Mouse (Mus musculus) cerebellum, adult 11 months (tissue): ENCODE measurements at regions not wholly inside any gene's neighbourhood (a gene's known extent, or its start where the extent isn't known, plus 50 kb on each side); places are given as distances from the start of the nearest gene placed in this dataset.
"Not testable (repeated sequence)": the region's sequence is repeated elsewhere in the genome, so short reads cannot be mapped to it uniquely, and the experiment has no call there.

ENCODE experiments used
- DNase-seq: peaks from one replicate; pipeline ENCODE4 v3.0.0; 2022

DNA sequence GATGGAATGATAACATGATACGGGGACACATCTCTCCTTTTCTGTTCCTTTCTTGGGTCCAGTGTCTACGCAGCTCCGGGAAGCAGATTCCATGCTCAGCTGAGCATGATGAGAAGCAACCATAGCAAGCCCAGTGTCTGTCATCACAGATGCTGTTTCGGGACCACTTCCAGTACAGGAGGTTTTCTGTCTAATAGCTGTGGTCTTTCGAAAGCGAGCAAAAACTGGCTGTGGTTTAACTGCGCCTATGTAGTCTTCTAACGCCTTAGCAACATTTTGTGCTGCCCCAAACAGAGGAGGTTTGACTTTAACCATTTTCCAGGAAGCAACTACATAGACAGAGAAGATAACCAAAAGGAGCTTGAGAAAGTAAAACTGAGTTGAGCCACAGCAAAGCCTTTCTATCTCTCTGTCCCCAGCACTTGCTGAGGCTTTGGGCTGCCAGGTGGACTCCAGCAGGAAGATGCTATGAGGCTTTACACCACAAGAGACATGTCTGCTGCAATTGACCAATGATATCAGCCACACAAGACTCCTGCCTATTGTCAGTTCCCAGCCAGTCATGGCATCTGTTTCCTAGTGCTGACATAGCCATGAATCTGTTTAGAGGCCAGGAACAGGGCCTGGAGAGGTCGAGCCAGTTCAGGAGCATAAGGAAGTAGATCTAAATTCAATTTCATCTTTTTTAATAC is 95.1 kb downstream of the Stard3nl start:
- peak; percentile 8 for DNase-seq

DNA sequence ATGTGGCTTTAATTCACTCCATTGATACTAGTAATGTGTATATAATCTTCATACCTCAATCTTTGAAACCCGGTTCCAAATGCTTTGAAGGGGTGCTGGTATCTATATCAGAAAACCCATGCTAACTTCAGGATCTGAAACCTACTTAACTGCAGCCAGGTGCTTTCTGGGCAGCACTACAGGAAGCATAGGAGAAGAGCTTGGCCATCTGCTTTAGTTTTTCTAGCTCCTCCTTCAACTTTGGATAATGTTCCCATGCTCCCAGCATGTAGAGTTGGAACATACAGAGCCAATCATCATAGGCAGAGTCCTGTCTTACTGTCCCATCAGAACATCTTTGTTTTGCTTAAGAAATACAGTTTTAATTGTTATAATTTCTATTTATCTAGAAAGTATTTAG is 99.3 kb downstream of the Stard3nl start:
- DNase-seq = no peak

DNA sequence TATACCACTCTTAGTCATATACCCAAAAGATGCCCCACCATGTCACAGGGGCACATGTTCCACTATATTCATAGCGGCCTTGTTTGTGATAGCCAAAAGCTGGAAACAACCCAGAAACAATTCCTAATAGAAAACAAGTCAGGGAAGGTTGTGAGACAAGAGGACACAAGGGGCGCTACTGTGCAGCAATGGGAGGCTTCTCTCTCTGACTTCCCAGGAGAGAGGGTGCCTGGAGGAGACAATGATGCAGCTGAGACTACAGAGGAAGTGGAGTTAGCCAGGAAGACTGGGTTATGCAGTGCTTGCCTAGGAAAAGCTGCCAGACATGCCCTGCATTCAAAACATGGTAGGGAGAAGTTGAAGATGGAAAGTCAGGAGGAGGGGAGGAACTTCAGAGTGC is 102.6 kb downstream of the Stard3nl start:
- no peak for DNase-seq

DNA sequence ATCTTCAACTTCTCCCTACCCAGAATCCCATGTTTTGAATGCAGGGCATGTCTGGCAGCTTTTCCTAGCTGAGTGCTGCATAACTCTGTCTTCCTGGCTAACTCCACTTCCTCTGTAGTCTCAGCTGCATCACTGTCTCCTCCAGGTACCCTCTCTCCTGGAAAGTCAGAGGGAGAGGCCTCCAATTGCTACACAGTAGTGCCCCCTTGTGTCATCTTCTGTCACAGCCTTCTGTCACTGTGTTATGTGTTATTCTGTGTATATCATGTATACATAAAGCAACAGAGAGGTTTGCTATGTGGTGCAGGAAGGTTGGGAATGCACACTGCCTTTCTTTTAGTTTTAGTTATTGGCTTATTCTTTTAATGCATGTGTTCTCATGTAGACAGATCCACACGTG is 112.4 kb downstream of the Stard3nl start:
- DNase-seq = no peak

DNA sequence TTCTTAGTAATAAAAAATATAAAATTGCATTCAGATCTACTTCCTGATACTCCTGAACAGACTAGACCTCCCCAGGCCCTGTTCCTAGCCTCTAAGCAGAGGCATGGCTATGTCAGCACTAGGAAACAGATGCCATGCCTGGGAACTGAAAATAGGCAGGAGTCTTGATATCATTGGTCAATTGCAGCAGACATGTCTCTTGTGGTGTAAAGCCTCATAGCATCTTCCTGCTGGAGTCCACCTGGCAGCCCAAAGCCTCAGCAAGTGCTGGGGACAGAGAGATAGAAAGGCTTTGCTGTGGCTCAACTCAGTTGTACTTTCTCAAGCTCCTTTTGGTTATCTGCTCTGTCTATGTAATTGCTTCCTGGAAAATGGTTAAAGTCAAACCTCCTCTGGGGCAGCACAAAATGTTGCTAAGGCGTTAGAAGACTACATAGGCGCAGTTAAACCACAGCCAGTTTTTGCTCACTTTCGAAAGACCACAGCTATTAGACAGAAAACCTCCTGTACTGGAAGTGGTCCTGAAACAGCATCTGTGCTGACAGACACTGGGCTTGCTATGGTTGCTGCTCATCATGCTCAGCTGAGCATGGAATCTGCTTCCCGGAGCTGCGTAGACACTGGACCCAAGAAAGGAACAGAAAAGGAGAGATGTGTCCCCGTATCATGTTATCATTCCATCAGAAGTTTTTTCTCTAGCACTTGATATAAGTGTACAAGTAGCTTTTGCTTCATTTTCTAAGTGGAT is 122.9 kb downstream of the Stard3nl start:
- DNase-seq = not testable (repeated sequence)

DNA sequence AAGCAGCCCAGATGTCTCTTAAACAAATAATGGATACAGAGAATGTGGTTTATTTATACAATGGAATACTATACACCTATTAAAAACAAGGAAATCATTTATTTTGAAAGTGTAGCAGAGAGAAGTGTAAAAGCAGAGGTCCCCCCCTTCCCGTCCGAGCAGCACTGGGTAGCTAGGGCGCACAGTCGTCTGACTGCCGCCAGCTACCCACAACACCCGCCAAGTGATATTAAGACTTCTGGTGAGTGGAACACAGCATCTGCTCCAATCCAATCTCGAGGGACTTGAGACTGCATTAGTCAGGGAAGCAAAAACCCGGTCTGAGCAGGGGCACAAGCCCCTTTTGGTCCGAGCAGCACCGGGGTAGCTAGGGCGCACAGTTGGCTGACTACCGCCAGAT is 130.6 kb downstream of the Stard3nl start:
- DNase-seq = not testable (repeated sequence)

DNA sequence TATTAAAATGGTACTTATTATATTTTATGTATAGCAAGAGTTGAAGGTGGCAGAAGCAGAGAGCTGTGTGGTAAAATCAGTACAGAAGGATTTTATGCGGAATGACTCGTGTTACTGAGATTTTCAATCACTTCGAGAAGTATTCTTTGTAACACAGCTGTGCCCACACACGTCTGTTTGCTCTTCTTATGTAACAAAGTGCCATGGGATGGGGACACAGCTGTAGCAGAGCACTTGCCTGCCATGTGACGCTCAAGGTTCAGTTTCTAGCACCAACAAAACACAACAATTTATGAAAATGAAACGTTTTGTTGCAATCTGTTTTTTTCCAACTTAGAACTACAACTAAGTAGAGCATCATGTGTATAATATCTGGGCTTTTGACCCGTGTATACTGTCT is 149.0 kb downstream of the Stard3nl start:
- DNase-seq = not testable (repeated sequence)

DNA sequence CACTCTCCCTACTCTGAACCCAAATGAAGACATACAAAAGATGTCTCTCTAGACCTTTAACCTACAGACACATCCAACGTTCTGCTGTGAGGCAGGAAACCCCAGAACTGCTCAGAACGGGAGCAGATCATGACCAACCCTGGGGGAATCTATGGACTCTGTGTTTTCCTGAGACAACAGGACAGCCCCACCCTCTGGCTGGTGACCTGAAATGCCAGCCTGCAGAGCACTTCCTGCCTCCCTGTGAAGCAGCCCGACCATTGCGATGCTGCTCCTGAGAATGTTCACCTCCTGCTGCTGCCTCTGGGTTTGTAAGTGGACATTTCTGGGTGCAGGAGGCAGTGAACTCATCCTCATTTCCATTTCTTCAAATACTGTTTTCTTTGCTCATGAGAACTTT is 153.0 kb downstream of the Stard3nl start:
- not testable (repeated sequence) for DNase-seq

DNA sequence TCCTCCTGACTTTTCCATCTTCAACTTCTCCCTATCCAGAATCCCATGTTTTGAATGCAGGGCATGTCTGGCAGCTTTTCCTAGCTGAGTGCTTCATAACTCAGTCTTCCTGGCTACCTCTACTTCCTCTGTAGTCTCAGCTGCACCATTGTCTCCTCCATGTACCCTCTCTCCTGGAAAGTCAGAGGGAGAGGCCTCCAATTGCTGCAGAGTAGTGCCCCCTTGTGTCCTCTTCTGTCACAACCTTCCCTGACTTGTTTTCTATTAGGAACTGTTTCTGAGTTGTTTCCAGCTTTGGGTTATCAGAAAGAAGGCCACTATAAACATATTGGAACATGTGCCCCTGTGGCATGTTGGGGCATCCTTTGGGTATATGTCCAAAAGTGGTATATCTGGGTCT is 159.3 kb downstream of the Stard3nl start:
- no peak for DNase-seq

DNA sequence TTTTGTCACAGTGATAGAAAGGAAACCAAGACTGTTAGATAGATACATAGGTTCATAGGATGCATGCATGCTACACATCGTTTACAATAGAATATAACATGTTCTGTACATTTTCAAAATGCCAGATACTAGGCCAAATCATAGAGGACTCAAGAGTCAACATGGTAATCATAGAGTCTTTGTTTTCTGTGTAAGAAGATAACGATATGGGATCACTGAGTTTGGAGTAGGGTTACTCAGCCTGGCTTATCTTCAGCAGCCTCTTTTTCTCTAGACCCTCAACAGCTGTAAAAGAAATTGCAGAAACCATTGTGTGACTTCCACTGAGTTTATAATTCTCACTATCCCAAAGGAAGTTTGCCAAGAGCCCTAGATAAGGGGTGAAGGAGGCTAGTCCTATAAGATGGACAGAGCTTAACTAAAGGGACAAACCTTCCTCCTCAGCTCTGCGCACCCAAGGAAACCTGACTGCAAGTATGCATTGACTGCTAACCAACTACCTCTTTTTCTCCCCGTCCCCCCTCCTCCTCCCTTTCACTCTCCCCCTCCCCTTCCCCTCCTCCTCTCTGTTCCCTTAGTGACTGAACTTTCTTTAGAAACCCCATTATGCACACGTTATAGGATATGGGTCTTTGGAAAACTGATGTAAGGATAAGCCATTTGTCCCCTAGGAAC is 160.8 kb downstream of the Stard3nl start:
- no peak for DNase-seq

DNA sequence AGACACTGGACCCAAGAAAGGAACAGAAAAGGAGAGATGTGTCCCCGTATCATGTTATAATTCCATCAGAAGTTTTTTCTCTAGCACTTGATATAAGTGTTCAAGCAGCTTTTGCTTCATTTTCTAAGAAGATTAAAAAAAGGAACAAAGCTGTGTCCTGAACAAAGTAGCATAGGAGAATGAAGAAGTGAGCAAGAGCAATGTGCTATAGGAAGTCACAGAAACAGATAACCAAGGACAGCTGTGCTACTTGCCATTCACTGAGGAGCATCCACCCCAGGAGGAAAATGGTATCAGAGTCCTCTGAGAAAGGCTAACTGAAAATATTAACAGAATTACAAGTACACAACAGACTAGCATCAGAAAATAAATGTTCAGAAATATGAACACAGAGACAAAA is 175.6 kb downstream of the Stard3nl start:
- DNase-seq = not testable (repeated sequence)

DNA sequence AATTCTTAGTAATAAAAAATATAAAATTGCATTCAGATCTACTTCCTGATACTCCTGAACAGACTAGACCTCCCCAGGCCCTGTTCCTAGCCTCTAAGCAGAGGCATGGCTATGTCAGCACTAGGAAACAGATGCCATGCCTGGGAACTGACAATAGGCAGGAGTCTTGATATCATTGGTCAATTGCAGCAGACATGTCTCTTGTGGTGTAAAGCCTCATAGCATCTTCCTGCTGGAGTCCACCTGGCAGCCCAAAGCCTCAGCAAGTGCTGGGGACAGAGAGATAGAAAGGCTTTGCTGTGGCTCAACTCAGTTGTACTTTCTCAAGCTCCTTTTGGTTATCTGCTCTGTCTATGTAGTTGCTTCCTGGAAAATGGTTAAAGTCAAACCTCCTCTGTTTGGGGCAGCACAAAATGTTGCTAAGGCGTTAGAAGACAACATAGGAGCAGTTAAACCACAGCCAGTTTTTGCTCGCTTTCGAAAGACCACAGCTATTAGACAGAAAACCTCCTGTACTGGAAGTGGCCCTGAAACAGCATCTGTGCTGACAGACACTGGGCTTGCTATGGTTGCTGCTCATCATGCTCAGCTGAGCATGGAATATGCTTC is 176.1 kb downstream of the Stard3nl start:
- DNase-seq = not testable (repeated sequence)

DNA sequence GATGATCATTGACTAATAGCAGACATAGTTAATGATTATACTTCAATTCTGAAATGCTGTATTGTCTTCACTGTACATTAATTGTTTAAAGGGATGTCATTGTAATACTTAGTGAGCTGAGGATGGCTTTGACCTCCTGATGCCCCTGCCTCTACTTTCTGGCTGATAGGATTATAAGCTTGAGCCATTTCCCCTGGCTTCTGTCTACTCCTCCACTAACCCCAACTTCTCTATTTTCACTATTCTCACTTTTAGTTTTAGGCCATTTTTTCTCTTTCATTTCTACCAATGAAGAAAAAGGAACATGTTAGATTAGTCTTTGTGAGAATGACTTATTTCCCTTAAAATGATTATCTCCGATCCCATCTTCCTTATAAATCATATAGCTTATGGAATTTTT is 190.9 kb downstream of the Stard3nl start:
- no peak for DNase-seq

DNA sequence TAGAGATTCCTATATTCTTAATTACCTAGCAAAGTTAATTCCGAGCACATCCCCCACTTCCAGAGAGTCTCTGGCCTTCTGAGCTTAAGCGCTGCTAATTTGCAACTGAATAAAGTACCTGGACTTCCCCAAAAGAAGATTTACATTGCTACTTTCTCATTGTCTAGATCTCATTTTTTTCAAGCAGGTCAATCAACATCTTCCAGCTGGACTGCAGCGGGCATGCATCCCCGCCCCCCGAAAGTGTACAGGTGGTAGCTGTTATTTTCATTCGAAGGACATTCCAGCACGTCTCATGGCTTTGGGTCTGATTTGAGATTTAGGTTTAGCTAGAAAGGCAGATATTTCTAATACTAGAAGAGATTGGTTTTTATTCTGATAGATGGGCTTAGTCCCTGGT is 193.3 kb downstream of the Stard3nl start:
- not testable (repeated sequence) for DNase-seq
